Mouse (Mus musculus): ENCODE measurements around the gene Cryzl1. TPM values are rescaled to one million over a fixed set of nuclear protein-coding genes. Genes with fewer than 3 reads are reported as not detected.

Cryzl1 gene
- polyA plus RNA-seq, 1 experiment: 11.6 TPM

DNA sequence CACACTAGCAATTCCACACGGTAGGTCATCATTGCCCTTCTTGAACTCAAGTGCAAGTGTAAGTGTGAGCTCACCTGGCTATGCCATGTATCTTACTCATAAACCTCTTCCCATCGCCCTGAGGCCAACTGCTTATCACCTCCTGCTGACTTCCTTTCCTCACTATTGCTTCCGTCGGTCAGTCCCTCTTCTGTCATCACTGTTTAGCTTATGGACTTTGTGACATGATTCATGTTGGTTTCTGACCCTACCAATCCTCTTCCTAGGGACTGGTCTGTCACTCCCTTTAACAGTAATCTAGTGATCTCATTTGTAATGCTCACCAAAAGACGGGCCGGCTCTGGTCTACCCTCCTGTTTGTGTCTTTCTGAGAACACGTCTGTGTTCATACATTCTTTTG is 18.5 kb downstream of the Cryzl1 start:
- H3K36me3 ChIP-seq (ENCODE audit: control insufficient read depth, insufficient read depth, low read length): peaks cover 16% of the 10 kb centered on the region
- H3K27ac ChIP-seq (ENCODE audit: insufficient read depth, low read length): no peak overlapping the region
- TF ChIP-seq CTCF (IDR thresholded peaks at IDR 0.05; ENCODE audit: extremely low read depth, insufficient read depth, insufficient read length, insufficient replicate concordance): no peak
- no peak for TF ChIP-seq POLR2A (IDR thresholded peaks at IDR 0.05; ENCODE audit: low read depth, low read length)
- 93% methylated on average over 7 of the region's 7 CpGs for WGBS
- no peaks in the 10 kb centered on the region for H3K27me3 ChIP-seq (ENCODE audit: control insufficient read depth, insufficient read depth, low read length)
- no peaks in the 10 kb centered on the region for H3K4me1 ChIP-seq (ENCODE audit: control insufficient read depth, insufficient read depth, insufficient read length)
- H3K4me3 ChIP-seq (ENCODE audit: extremely low read depth, insufficient read depth, insufficient read length): no peak overlapping the region
- DNase-seq (ENCODE audit: low read depth in 1 of 2, low spot score in 2 of 2): no peak

GRCm38 (mm10) chr16:91704603-91705340 is 24.0 kb downstream of the Cryzl1 start:
- 91% methylated on average over 14 of the region's 14 CpGs for WGBS
- no peaks in the 10 kb centered on the region for H3K27me3 ChIP-seq (ENCODE audit: control insufficient read depth, insufficient read depth, low read length)
- no peak overlapping the region for H3K4me3 ChIP-seq (ENCODE audit: extremely low read depth, insufficient read depth, insufficient read length)
- no peak for TF ChIP-seq POLR2A (IDR thresholded peaks at IDR 0.05; ENCODE audit: low read depth, low read length)
- H3K4me1 ChIP-seq (ENCODE audit: control insufficient read depth, insufficient read depth, insufficient read length): no peaks in the 10 kb centered on the region
- peaks cover 12% of the 10 kb centered on the region for H3K36me3 ChIP-seq (ENCODE audit: control insufficient read depth, insufficient read depth, low read length)
- H3K27ac ChIP-seq (ENCODE audit: insufficient read depth, low read length): no peak overlapping the region
- DNase-seq (ENCODE audit: low read depth in 1 of 2, low spot score in 2 of 2): no peak

GRCm38 (mm10) chr16:91702771-91703188 is 26.0 kb downstream of the Cryzl1 start:
- WGBS: 79% methylated on average over 3 of the region's 3 CpGs
- no peak overlapping the region for H3K27ac ChIP-seq (ENCODE audit: insufficient read depth, low read length)
- H3K36me3 ChIP-seq (ENCODE audit: control insufficient read depth, insufficient read depth, low read length): peaks cover 12% of the 10 kb centered on the region
- H3K4me1 ChIP-seq (ENCODE audit: control insufficient read depth, insufficient read depth, insufficient read length): no peaks in the 10 kb centered on the region
- DNase-seq (ENCODE audit: low read depth in 1 of 2, low spot score in 2 of 2): no peak
- TF ChIP-seq POLR2A (IDR thresholded peaks at IDR 0.05; ENCODE audit: low read depth, low read length): no peak
- no peak for TF ChIP-seq CTCF (IDR thresholded peaks at IDR 0.05; ENCODE audit: extremely low read depth, insufficient read depth, insufficient read length, insufficient replicate concordance)
- no peaks in the 10 kb centered on the region for H3K27me3 ChIP-seq (ENCODE audit: control insufficient read depth, insufficient read depth, low read length)
- no peak overlapping the region for H3K4me3 ChIP-seq (ENCODE audit: extremely low read depth, insufficient read depth, insufficient read length)

DNA sequence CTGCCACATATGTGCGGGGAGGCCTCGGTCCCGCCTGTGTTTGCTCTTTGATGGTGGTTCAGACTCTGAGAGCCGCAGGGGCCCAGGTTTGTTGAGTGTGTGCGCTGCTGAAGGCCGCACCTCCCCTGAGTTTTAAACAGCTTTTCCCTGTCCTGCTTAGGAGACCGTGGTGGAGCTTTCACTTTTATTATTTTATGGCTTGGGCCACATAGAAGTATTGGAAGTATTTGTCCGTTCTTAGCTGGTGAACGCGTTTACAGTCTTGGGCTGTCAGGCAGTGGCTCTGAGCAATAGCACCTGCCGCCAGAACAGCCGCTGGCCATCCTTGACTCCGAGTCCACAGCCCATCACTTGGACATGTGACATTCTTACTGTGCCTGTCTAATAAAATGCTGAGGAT is 26.9 kb downstream of the Cryzl1 start:
- Histone ChIP-seq H3K27me3 (ENCODE audit: control insufficient read depth, insufficient read depth, low read length) (no peaks in the 10 kb centered on the region), H3K36me3 (ENCODE audit: control insufficient read depth, insufficient read depth, low read length) (peaks cover 11% of the 10 kb centered on the region), H3K27ac (ENCODE audit: insufficient read depth, low read length) (no peak overlapping the region), H3K4me3 (ENCODE audit: extremely low read depth, insufficient read depth, insufficient read length) (no peak overlapping the region), H3K4me1 (ENCODE audit: control insufficient read depth, insufficient read depth, insufficient read length) (no peaks in the 10 kb centered on the region)
- 93% methylated on average over 13 of the region's 13 CpGs for WGBS
- DNase-seq (ENCODE audit: low read depth in 1 of 2, low spot score in 2 of 2): no peak
- TF ChIP-seq CTCF (IDR thresholded peaks at IDR 0.05; ENCODE audit: extremely low read depth, insufficient read depth, insufficient read length, insufficient replicate concordance) (no peak), POLR2A (IDR thresholded peaks at IDR 0.05; ENCODE audit: low read depth, low read length) (no peak)

GRCm38 (mm10) chr16:91698995-91699394 is 29.8 kb downstream of the Cryzl1 start:
- H3K4me3 ChIP-seq (ENCODE audit: extremely low read depth, insufficient read depth, insufficient read length): no peak overlapping the region
- no peaks in the 10 kb centered on the region for H3K27me3 ChIP-seq (ENCODE audit: control insufficient read depth, insufficient read depth, low read length)
- no peak for DNase-seq (ENCODE audit: low read depth in 1 of 2, low spot score in 2 of 2)
- 80% methylated on average over 1 of the region's 1 CpGs for WGBS
- TF ChIP-seq CTCF (IDR thresholded peaks at IDR 0.05; ENCODE audit: extremely low read depth, insufficient read depth, insufficient read length, insufficient replicate concordance): no peak
- TF ChIP-seq POLR2A (IDR thresholded peaks at IDR 0.05; ENCODE audit: low read depth, low read length): no peak
- peaks cover 5% of the 10 kb centered on the region for H3K36me3 ChIP-seq (ENCODE audit: control insufficient read depth, insufficient read depth, low read length)
- H3K27ac ChIP-seq (ENCODE audit: insufficient read depth, low read length): no peak overlapping the region
- H3K4me1 ChIP-seq (ENCODE audit: control insufficient read depth, insufficient read depth, insufficient read length): no peaks in the 10 kb centered on the region

- no peaks in the 10 kb centered on the region for H3K4me1 ChIP-seq (ENCODE audit: control insufficient read depth, insufficient read depth, insufficient read length)
- no peaks in the 10 kb centered on the region for H3K27me3 ChIP-seq (ENCODE audit: control insufficient read depth, insufficient read depth, low read length)
- TF ChIP-seq CTCF (IDR thresholded peaks at IDR 0.05; ENCODE audit: extremely low read depth, insufficient read depth, insufficient read length, insufficient replicate concordance) (no peak), POLR2A (IDR thresholded peaks at IDR 0.05; ENCODE audit: low read depth, low read length) (no peak)
- H3K4me3 ChIP-seq (ENCODE audit: extremely low read depth, insufficient read depth, insufficient read length): no peak overlapping the region
- WGBS: 54% methylated on average over 8 of the region's 8 CpGs
- H3K27ac ChIP-seq (ENCODE audit: insufficient read depth, low read length): no peak overlapping the region
- DNase-seq (ENCODE audit: low read depth in 1 of 2, low spot score in 2 of 2): no peak
- peaks cover 3% of the 10 kb centered on the region for H3K36me3 ChIP-seq (ENCODE audit: control insufficient read depth, insufficient read depth, low read length)
These were observed 33.5 kb downstream of the Cryzl1 start for GRCm38 (mm10) chr16:91695108-91695755.
